Mouse (Mus musculus) intestine, embryonic 15.5 days (tissue): ENCODE results near the gene Arl4d. TPM values are rescaled to one million over a fixed set of nuclear protein-coding genes. Genes with fewer than 3 reads are reported as not detected.
"Not testable (repeated sequence)": the region's sequence is repeated elsewhere in the genome, so short reads cannot be mapped to it uniquely, and the experiment has no call there.

Experiments used
- ATAC-seq: fragments of 200-750 bp; cut with Nextera tagmentation; 2 replicates; pipeline ENCODE4 v1.8.0; 2017; ENCODE audit warnings: moderate TSS enrichment, moderate library complexity
- H3K27ac ChIP-seq: fragments of 300-500 bp; sonication (generic); 2 replicates; pipeline ENCODE4 v1.5.1; 2015; ENCODE audit warnings: mild to moderate bottlenecking, inconsistent platforms
- H3K27me3 ChIP-seq: fragments of 300-500 bp; sonication (generic); replicated peaks from 2 replicates; pipeline ENCODE4 v1.6.1; 2015; ENCODE audit warnings: inconsistent platforms
- H3K36me3 ChIP-seq: fragments of 300-500 bp; sonication (generic); 2 replicates; pipeline ENCODE4 v1.6.1; 2015; ENCODE audit warnings: inconsistent platforms
- H3K4me1 ChIP-seq: fragments of 300-500 bp; sonication (generic); replicated peaks from 2 replicates; pipeline ENCODE4 v1.6.1; 2015; ENCODE audit warnings: inconsistent platforms
- H3K4me2 ChIP-seq: fragments of 300-500 bp; sonication (generic); replicated peaks from 2 replicates; pipeline ENCODE4 v1.6.1; 2015; ENCODE audit warnings: mild to moderate bottlenecking, inconsistent platforms
- H3K4me3 ChIP-seq: fragments of 300-500 bp; sonication (generic); replicated peaks from 2 replicates; pipeline ENCODE4 v1.5.1; 2015; ENCODE audit warnings: inconsistent platforms
- H3K9ac ChIP-seq: fragments of 300-500 bp; sonication (generic); 2 replicates; pipeline ENCODE4 v1.6.1; 2015; ENCODE audit warnings: inconsistent platforms
- H3K9me3 ChIP-seq: fragments of 300-500 bp; sonication (generic); 2 replicates; pipeline ENCODE4 v1.6.1; 2016; ENCODE audit warnings: inconsistent platforms
- WGBS: fragments of 180-500 bp; shearing (Covaris S2); methylation state at CpG from one replicate; pipeline ENCODE4 v1.1.7; 2015; 5-methylcytosine and 5-hydroxymethylcytosine counted together
- polyA plus RNA-seq: library from polyadenylated mRNA; unstranded; fragments of >200 nt; fragmentation: Nextera tagmentation; extraction: Ambion mirVana; gene quantifications from 2 replicates; pipeline ENCODE4 v1.2.1, GENCODE M21; 2015

Arl4d gene
- 7.6 and 7.8 TPM in 2 replicates for polyA plus RNA-seq

GRCm38 (mm10) chr11:101664825-101665635, at the start of gene Arl4d:
Arl4d (plus strand) TSS chr11:101665541.
- Histone ChIP-seq H3K9me3 (no peaks in the 10 kb centered on the region), H3K4me2 (peak within 1 kb of the TSS; percentile 97), H3K36me3 (no peaks in the 10 kb centered on the region), H3K4me3 (peak within 1 kb of the TSS; percentile 62), H3K27me3 (no peaks in the 10 kb centered on the region), H3K4me1 (peaks cover 17% of the 10 kb centered on the region), H3K27ac (peak within 1 kb of the TSS; percentile 78), H3K9ac (peak within 1 kb of the TSS; percentile 76)
- WGBS, result 9% methylated on average over 34 of the region's 34 CpGs
- peak; percentile 94 for ATAC-seq

GRCm38 (mm10) chr11:101616104-101616503, 49.2 kb upstream of the Arl4d start:
- Histone ChIP-seq H3K36me3 (no peaks in the 10 kb centered on the region), H3K27ac (no peak overlapping the region), H3K9me3 (no peaks in the 10 kb centered on the region), H3K27me3 (no peaks in the 10 kb centered on the region), H3K4me1 (peaks cover 6% of the 10 kb centered on the region; the same call in 1 of the 2 replicates), H3K4me3 (no peak overlapping the region), H3K4me2 (no peak overlapping the region), H3K9ac (no peak overlapping the region)
- WGBS, result 93% methylated on average over 8 of the region's 8 CpGs
- no peak for ATAC-seq

- Histone ChIP-seq H3K27me3 (no peaks in the 10 kb centered on the region), H3K9ac (no peak overlapping the region), H3K4me3 (no peak overlapping the region), H3K4me1 (peaks cover 6% of the 10 kb centered on the region; the same call in 1 of the 2 replicates), H3K27ac (no peak overlapping the region), H3K4me2 (no peak overlapping the region), H3K9me3 (no peaks in the 10 kb centered on the region), H3K36me3 (no peaks in the 10 kb centered on the region)
- WGBS, result 26% methylated on average over 18 of the region's 18 CpGs
- ATAC-seq, result 0 out of 2 replicates have a peak, but pooled peaks have one; percentile 24
These were observed 48.2 kb upstream of the Arl4d start for GRCm38 (mm10) chr11:101616948-101617767.

GRCm38 (mm10) chr11:101617849-101618248, 47.5 kb upstream of the Arl4d start:
- Histone ChIP-seq H3K4me1 (peaks cover 6% of the 10 kb centered on the region; the same call in 1 of the 2 replicates), H3K27ac (no peak overlapping the region), H3K36me3 (no peaks in the 10 kb centered on the region), H3K4me3 (no peak overlapping the region), H3K27me3 (no peaks in the 10 kb centered on the region), H3K4me2 (peak overlapping the region; percentile 35; the same call in 1 of the 2 replicates), H3K9ac (no peak overlapping the region), H3K9me3 (no peaks in the 10 kb centered on the region)
- peak; percentile 78 for ATAC-seq
- 15% methylated on average over 8 of the region's 8 CpGs for WGBS

- no peaks in the 10 kb centered on the region for H3K9me3 ChIP-seq
- H3K27me3 ChIP-seq, result no peaks in the 10 kb centered on the region
- ATAC-seq, result no peak
- H3K4me2 ChIP-seq, result no peak overlapping the region
- H3K4me1 ChIP-seq, result peaks cover 6% of the 10 kb centered on the region; the same call in 1 of the 2 replicates
- WGBS, result 77% methylated on average over 3 of the region's 3 CpGs
- H3K4me3 ChIP-seq, result no peak overlapping the region
- H3K36me3 ChIP-seq, result no peaks in the 10 kb centered on the region
- no peak overlapping the region for H3K27ac ChIP-seq
- no peak overlapping the region for H3K9ac ChIP-seq
These were observed 46.7 kb upstream of the Arl4d start for GRCm38 (mm10) chr11:101618596-101618995.

- not testable (repeated sequence) for H3K4me1 ChIP-seq, H3K36me3 ChIP-seq, H3K4me2 ChIP-seq, ATAC-seq, H3K27ac ChIP-seq, H3K9me3 ChIP-seq, H3K4me3 ChIP-seq, H3K9ac ChIP-seq, H3K27me3 ChIP-seq
- WGBS, result 77% methylated on average over 11 of the region's 11 CpGs
These were observed 45.2 kb upstream of the Arl4d start for GRCm38 (mm10) chr11:101620022-101620655.

GRCm38 (mm10) chr11:101626649-101626994, 38.7 kb upstream of the Arl4d start:
- no peaks in the 10 kb centered on the region for H3K9me3 ChIP-seq
- ATAC-seq, result peak; percentile 31
- no peaks in the 10 kb centered on the region for H3K27me3 ChIP-seq
- H3K4me2 ChIP-seq, result peak overlapping the region; percentile 84
- peak overlapping the region; percentile 40; the same call in 1 of the 2 replicates for H3K9ac ChIP-seq
- WGBS, result 6% methylated on average over 8 of the region's 8 CpGs
- H3K27ac ChIP-seq, result peak overlapping the region; percentile 84
- no peaks in the 10 kb centered on the region for H3K36me3 ChIP-seq
- no peaks in the 10 kb centered on the region for H3K4me1 ChIP-seq
- peak overlapping the region; percentile 27 for H3K4me3 ChIP-seq

- Histone ChIP-seq H3K27ac (peak within 1 kb of the TSS; percentile 99), H3K9me3 (no peaks in the 10 kb centered on the region), H3K4me3 (peak within 1 kb of the TSS; percentile 50), H3K36me3 (no peaks in the 10 kb centered on the region), H3K9ac (peak within 1 kb of the TSS; percentile 65), H3K4me2 (peak within 1 kb of the TSS; percentile 84), H3K27me3 (no peaks in the 10 kb centered on the region), H3K4me1 (no peaks in the 10 kb centered on the region)
- peak; percentile 94 for ATAC-seq
- under 1% methylated on average over 34 of the region's 34 CpGs for WGBS
These were observed 38.1 kb upstream of the Arl4d start, which contains the start of gene Rdm1 for GRCm38 (mm10) chr11:101626995-101627856. Rdm1 (plus strand) TSS chr11:101627195.

- peak overlapping the region; percentile 65 for H3K9ac ChIP-seq
- H3K27me3 ChIP-seq, result no peaks in the 10 kb centered on the region
- no peaks in the 10 kb centered on the region for H3K4me1 ChIP-seq
- peak overlapping the region; percentile 99 for H3K27ac ChIP-seq
- H3K4me3 ChIP-seq, result peak overlapping the region; percentile 50
- ATAC-seq, result peak; percentile 50
- under 1% methylated on average over 33 of the region's 33 CpGs for WGBS
- no peaks in the 10 kb centered on the region for H3K36me3 ChIP-seq
- peak overlapping the region; percentile 84 for H3K4me2 ChIP-seq
- H3K9me3 ChIP-seq, result no peaks in the 10 kb centered on the region
These were observed 37.3 kb upstream of the Arl4d start for GRCm38 (mm10) chr11:101627857-101628559.

GRCm38 (mm10) chr11:101628733-101629417, 36.5 kb upstream of the Arl4d start:
- peak overlapping the region; percentile 50; the same call in 1 of the 2 replicates for H3K4me3 ChIP-seq
- H3K9ac ChIP-seq, result not testable (repeated sequence)

More at GRCm38 (mm10) chr11:101628733-101629417, 36.5 kb upstream of the Arl4d start:
- H3K27me3 ChIP-seq, H3K36me3 ChIP-seq, H3K27ac ChIP-seq, H3K9me3 ChIP-seq, ATAC-seq, H3K4me1 ChIP-seq: not testable (repeated sequence)
- H3K4me2 ChIP-seq, result peak overlapping the region; percentile 84
- WGBS, result 71% methylated on average over 5 of the region's 5 CpGs
